Mouse (Mus musculus) myocyte (in vitro differentiated cells): ENCODE data around the gene Zswim9.

Experiments
- MYOD1 ChIP-seq, 3 experiments: IDR thresholded peaks; one replicate each; pipeline ENCODE4 v1.6.1; 2011; ENCODE audit warnings: control low read depth in 2 of 3, low read depth in 2 of 3, mild to moderate bottlenecking in 2 of 3, moderate library complexity in 1 of 3; ENCODE audit not compliant: insufficient read length in 2 of 3, control insufficient read depth in 1 of 3
- POLR2A ChIP-seq: IDR thresholded peaks from one replicate; pipeline ENCODE4 v1.6.1; 2011; ENCODE audit warnings: low read depth, mild to moderate bottlenecking, control low read depth, moderate library complexity; ENCODE audit not compliant: insufficient read length
- REST ChIP-seq: IDR thresholded peaks from one replicate; pipeline ENCODE4 v1.6.1; 2011; ENCODE audit warnings: mild to moderate bottlenecking, control low read depth, moderate library complexity; ENCODE audit not compliant: insufficient read depth, insufficient read length
- SRF ChIP-seq: IDR thresholded peaks from one replicate; pipeline ENCODE4 v1.6.1; 2011; ENCODE audit warnings: low read depth; ENCODE audit not compliant: control insufficient read depth, insufficient read length
- USF1 ChIP-seq: IDR thresholded peaks from one replicate; pipeline ENCODE4 v1.6.1; 2011; ENCODE audit warnings: low read depth, mild to moderate bottlenecking, control low read depth, moderate library complexity

- no peak for TF ChIP-seq SRF
- TF ChIP-seq POLR2A: no peak
- TF ChIP-seq USF1: no peak
- TF ChIP-seq REST: no peak
- TF ChIP-seq MYOD1 (IDR thresholded peaks at IDR 0.05; ENCODE audit: control insufficient read depth in 1 of 3, insufficient read length in 2 of 3, low read depth in 2 of 3): no peak
Observed at GRCm38 (mm10) chr7:13293878-13294855, 15.6 kb upstream of the Zswim9 start.
